Comparison of ENCODE assay signal across 26 mouse cellular contexts in genomic region chr5:146606221-146606620, GRCm38 (mm10). TPM values are rescaled to one million over a fixed set of nuclear protein-coding genes. Genes with fewer than 3 reads are reported as not detected.
DNase-seq lines count a peak whose midpoint lies in the region; TF ChIP-seq lines count a peak whose summit lies in the region.
"Had no signal": no experiment of that assay in that cellular context is flagged by ENCODE, and none has a peak within 500 bp of the region (broad histone marks: within the 10 kb centered on the region; RNA-seq: fewer than 3 reads in every experiment).

No protein-coding gene starts in this region.

- H3K36me3 ChIP-seq in CH12.LX (replicated peaks in 1 of 2; ENCODE audit: control insufficient read depth in 1 of 2, insufficient read depth in 1 of 2, low read length in 1 of 2): no peaks in the 10 kb centered on the region
- H3K36me3 ChIP-seq: G1E had no signal

- H3K4me2 ChIP-seq in CH12.LX (ENCODE audit: insufficient read depth, low read depth, poor library complexity, severe bottlenecking): no peak overlapping the region

- H3K27me3 ChIP-seq in CH12.LX (replicated peaks): no peaks in the 10 kb centered on the region

- H3K4me3 ChIP-seq in CH12.LX (replicated peaks in 1 of 3; ENCODE audit: low read depth in 2 of 3, low read length in 2 of 3, poor library complexity in 1 of 3): peak overlapping the region in 1 of 3 experiments; percentile 8

- in situ Hi-C loops in CH12.LX (cut with MboI; ENCODE audit: low pct_ligation_motif_present, low pct_unique_long_range_greater_than_20kb, low sequenced_read_pairs): no loop called here

- H3K27ac ChIP-seq in CH12.LX (ENCODE audit: insufficient read depth, low read depth): peak overlapping the region; percentile 56; the same call in 1 of the 2 replicates

- TF ChIP-seq RAD21 in CH12.LX (IDR thresholded peaks at IDR 0.05; ENCODE audit: low read depth, low read length): no peak

- no peak for TF ChIP-seq POLR2A in CH12.LX (IDR thresholded peaks at IDR 0.05; ENCODE audit: low read depth, low read length)

- dilution Hi-C loops in CH12.LX (cut with MboI; ENCODE audit: extremely low pct_ligation_motif_present, extremely low pct_unique_long_range_greater_than_20kb, low sequenced_read_pairs): no loop called here

- no peaks in the 10 kb centered on the region for H3K79me2 ChIP-seq in CH12.LX (replicated peaks; ENCODE audit: control insufficient read depth, extremely low read depth, insufficient read depth, poor library complexity, severe bottlenecking)

- intact Hi-C loops in gastrocnemius, postnatal 36 days (cut with DNase I): no loop called here

- H3K9ac ChIP-seq in CH12.LX (ENCODE audit: insufficient read depth, low read depth): no peak overlapping the region

- peaks cover 16 to 56% of the 10 kb centered on the region in 2 experiments for H3K4me1 ChIP-seq in CH12.LX (ENCODE audit: control insufficient read depth in 1 of 2, insufficient read depth in 2 of 2)

- H3K9me3 ChIP-seq in CH12.LX (replicated peaks; ENCODE audit: low read length): peaks cover 9% of the 10 kb centered on the region
- H3K9me3 ChIP-seq: G1E had no signal

- TF ChIP-seq CTCF in CH12.LX (conservative IDR thresholded peaks at IDR 0.05 in 1 of 2, IDR thresholded peaks at IDR 0.05 in 1 of 2; ENCODE audit: low read depth in 2 of 2, low read length in 2 of 2): no peak

- no peak for TF ChIP-seq EP300 in CH12.LX (IDR thresholded peaks at IDR 0.05; ENCODE audit: low read length)

- DNase-seq in A20 (ENCODE audit: low read depth, low spot score) (peak; percentile 93), CH12.LX (ENCODE audit: extremely low read depth) (peak; percentile 48)
- no peak for DNase-seq in spleen, postnatal 4 days (ENCODE audit: low spot score in 2 of 2)
- DNase-seq in gastrocnemius, postnatal 36 days: no peak
- DNase-seq: adrenal gland, adult 2 months; adrenal gland, adult 8-10 months; adrenal gland, postnatal 10 days; adrenal gland, postnatal 14 days; adrenal gland, postnatal 25 days; adrenal gland, postnatal 36 days; B cell, adult 2 months; cerebellum, adult 11 months; cerebellum, adult 11-12 months; cerebellum, adult 18-20 months; cerebellum, adult 2 months; cerebellum, adult 8-10 months had no signal

TF ChIP-seq in CH12.LX, 34 proteins besides CTCF, POLR2A, EP300 and RAD21:
- TF ChIP-seq PAX5 (IDR thresholded peaks at IDR 0.05; ENCODE audit: low read length) (no peak), TBP (conservative IDR thresholded peaks at IDR 0.05; ENCODE audit: low read depth, low read length) (0 out of 2 replicates have a peak, but pooled peaks have one; percentile 20)

RNA-seq across cellular contexts. Expression of gene Gpr12, which starts 21.2 kb away (rescaled TPM):
- total RNA-seq in CH12.LX (2012; rRNA removed) (not detected in 2 replicates), CH12.LX (2014; rRNA removed) (not detected in 2 replicates)
- polyA plus RNA-seq in CH12.LX (2012; ENCODE audit: insufficient read length, low read depth): not detected in 2 replicates
- total RNA-seq in gastrocnemius, postnatal 36 days (2021): not detected
- total RNA-seq: adrenal gland, adult 2 months; adrenal gland, postnatal 25 days; adrenal gland, postnatal 36 days; ES-E14; MEL had no signal
- polyA plus RNA-seq: activated CD4-positive, CD25-positive, alpha-beta regulatory T cell, adult 4 months; adrenal gland, adult 2 months; C2C12; CD4-positive, CD25-positive, alpha-beta regulatory T cell, adult 4 months; G1E had no signal

RNA-seq across cellular contexts. Expression of gene Gm3415, which starts 50.3 kb away (rescaled TPM):
- not detected in 2 replicates for total RNA-seq in CH12.LX (2012; rRNA removed)
- total RNA-seq in CH12.LX (2014; rRNA removed): not detected in 2 replicates
- polyA plus RNA-seq in CH12.LX (2012; ENCODE audit: insufficient read length, low read depth): not detected in 2 replicates
- total RNA-seq in gastrocnemius, postnatal 36 days (2021): not detected
- total RNA-seq: adrenal gland, adult 18-20 months; adrenal gland, adult 2 months; adrenal gland, adult 8-10 months; adrenal gland, postnatal 10 days; adrenal gland, postnatal 14 days; adrenal gland, postnatal 25 days; adrenal gland, postnatal 36 days; adrenal gland, postnatal 4 days; ES-E14; MEL had no signal
- polyA plus RNA-seq: activated CD4-positive, CD25-positive, alpha-beta regulatory T cell, adult 4 months; adrenal gland, adult 2 months; brain, embryonic 14.5 days; C2C12; CD4-positive, CD25-positive, alpha-beta regulatory T cell, adult 4 months; cerebellum, adult 2 months; G1E; Patski had no signal

Comparison
In these comparisons a context has a peak if more than half of its experiments do, and no peak if none do; other contexts are left out.
1. DNase-seq: peak in A20 (single experiment) and CH12.LX (single experiment); none in spleen, postnatal 4 days (0 of 2) and gastrocnemius, postnatal 36 days (0 of 2).